Mouse (Mus musculus): ENCODE measurements around the gene Acaca.

DNA sequence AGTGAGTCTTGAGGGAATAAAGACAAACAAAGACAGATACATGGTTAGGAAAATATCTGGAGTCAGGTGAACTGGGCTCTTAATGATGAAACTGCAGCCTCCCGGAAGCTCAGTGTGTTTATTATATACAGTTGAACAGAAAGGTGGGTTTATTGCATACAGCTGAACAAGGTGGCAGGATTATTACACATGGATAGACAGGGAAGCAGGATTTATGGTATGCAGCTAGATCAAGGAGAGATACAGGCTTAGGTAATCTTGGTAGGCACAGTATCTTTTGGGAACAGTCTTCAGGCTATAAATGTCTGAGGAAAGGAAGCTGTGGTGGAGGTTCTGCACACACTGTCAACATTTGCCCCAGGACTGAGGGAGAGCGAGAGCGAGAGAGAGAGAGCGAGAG, 126.4 kb downstream of the Acaca start:
- TF ChIP-seq CTCF (IDR thresholded peaks at IDR 0.05; ENCODE audit: extremely low read depth, insufficient read depth, low read length) (no peak), POLR2A (IDR thresholded peaks at IDR 0.05; ENCODE audit: extremely low read depth, insufficient read depth, low read length) (no peak)

All from cortical plate, adult 2 months (tissue).